Mouse (Mus musculus): ENCODE results near the gene Asic2. TPM values are rescaled to one million over a fixed set of nuclear protein-coding genes. Genes with fewer than 3 reads are reported as not detected.

The Asic2 gene
- polyA plus RNA-seq, 1 experiment from 2014 or later, result 0.21 TPM

GRCm38 (mm10) chr11:81323146-81323545 lies 645.1 kb downstream of the Asic2 start:
- Histone ChIP-seq H3K27me3 (ENCODE audit: control insufficient read depth, insufficient read depth, low read length) (no peaks in the 10 kb centered on the region), H3K4me2 (no peak overlapping the region), H3K4me1 (ENCODE audit: control insufficient read depth, insufficient read depth, low read length) (no peaks in the 10 kb centered on the region), H3K27ac (ENCODE audit: low read depth, low read length) (no peak overlapping the region), H3K36me3 (ENCODE audit: control insufficient read depth, insufficient read depth, low read length) (no peaks in the 10 kb centered on the region), H3K9ac (ENCODE audit: low read depth, low read length) (no peak overlapping the region), H3K9me3 (replicated peaks; ENCODE audit: control insufficient read depth, low read length) (no peaks in the 10 kb centered on the region), H3K4me3 (ENCODE audit: low read depth, low read length) (no peak overlapping the region)
- WGBS (ENCODE audit: insufficient replicate concordance), result 79% methylated on average over 4 of the region's 4 CpGs
- ATAC-seq (replicated peaks; ENCODE audit: insufficient number of reproducible peaks, low FRiP score, low TSS enrichment), result no peak

GRCm38 (mm10) chr11:81322466-81322865 lies 645.8 kb downstream of the Asic2 start:
- Histone ChIP-seq H3K27ac (ENCODE audit: low read depth, low read length) (no peak overlapping the region), H3K27me3 (ENCODE audit: control insufficient read depth, insufficient read depth, low read length) (no peaks in the 10 kb centered on the region), H3K4me2 (no peak overlapping the region), H3K36me3 (ENCODE audit: control insufficient read depth, insufficient read depth, low read length) (no peaks in the 10 kb centered on the region), H3K4me1 (ENCODE audit: control insufficient read depth, insufficient read depth, low read length) (no peaks in the 10 kb centered on the region), H3K9ac (ENCODE audit: low read depth, low read length) (no peak overlapping the region), H3K4me3 (ENCODE audit: low read depth, low read length) (no peak overlapping the region), H3K9me3 (replicated peaks; ENCODE audit: control insufficient read depth, low read length) (no peaks in the 10 kb centered on the region)
- 81% methylated on average over 8 of the region's 8 CpGs for WGBS (ENCODE audit: insufficient replicate concordance)
- ATAC-seq (replicated peaks; ENCODE audit: insufficient number of reproducible peaks, low FRiP score, low TSS enrichment), result no peak

- Histone ChIP-seq H3K4me2 (no peak overlapping the region), H3K27me3 (ENCODE audit: control insufficient read depth, insufficient read depth, low read length) (no peaks in the 10 kb centered on the region), H3K4me3 (ENCODE audit: low read depth, low read length) (no peak overlapping the region), H3K9me3 (replicated peaks; ENCODE audit: control insufficient read depth, low read length) (no peaks in the 10 kb centered on the region), H3K27ac (ENCODE audit: low read depth, low read length) (no peak overlapping the region), H3K4me1 (ENCODE audit: control insufficient read depth, insufficient read depth, low read length) (no peaks in the 10 kb centered on the region), H3K36me3 (ENCODE audit: control insufficient read depth, insufficient read depth, low read length) (no peaks in the 10 kb centered on the region), H3K9ac (ENCODE audit: low read depth, low read length) (no peak overlapping the region)
- no peak for ATAC-seq (replicated peaks; ENCODE audit: insufficient number of reproducible peaks, low FRiP score, low TSS enrichment)
- WGBS (ENCODE audit: insufficient replicate concordance), result 51% methylated on average over 3 of the region's 3 CpGs
Observed at GRCm38 (mm10) chr11:81290041-81290440, 678.2 kb downstream of the Asic2 start.

DNA sequence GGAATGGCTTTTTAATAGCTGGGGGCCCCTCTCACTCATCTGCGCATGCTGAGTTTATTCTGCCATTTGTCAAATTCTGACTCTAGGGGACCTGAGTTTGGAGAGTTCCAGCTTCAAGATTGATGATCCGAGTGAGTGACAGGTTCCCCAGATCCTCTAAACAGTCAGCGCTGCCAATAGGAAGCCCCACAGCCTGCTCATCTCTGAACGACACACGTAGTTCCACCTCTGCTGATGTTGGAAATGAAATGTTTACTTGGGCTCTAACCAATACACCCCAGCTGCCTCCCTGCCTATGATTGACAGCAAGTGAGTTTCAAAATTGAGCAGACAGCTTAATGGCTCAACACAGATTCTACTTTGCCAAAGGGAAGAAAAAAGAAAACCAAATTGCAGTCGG lies 685.1 kb downstream of the Asic2 start:
- H3K27ac ChIP-seq (ENCODE audit: low read depth, low read length), result no peak overlapping the region
- no peaks in the 10 kb centered on the region for H3K4me1 ChIP-seq (ENCODE audit: control insufficient read depth, insufficient read depth, low read length)
- H3K4me3 ChIP-seq (ENCODE audit: low read depth, low read length), result no peak overlapping the region
- no peaks in the 10 kb centered on the region for H3K9me3 ChIP-seq (replicated peaks; ENCODE audit: control insufficient read depth, low read length)
- WGBS (ENCODE audit: insufficient replicate concordance), result 37% methylated on average over 6 of the region's 6 CpGs
- H3K36me3 ChIP-seq (ENCODE audit: control insufficient read depth, insufficient read depth, low read length), result no peaks in the 10 kb centered on the region
- peaks cover 6% of the 10 kb centered on the region; the same call in 1 of the 2 replicates for H3K27me3 ChIP-seq (ENCODE audit: control insufficient read depth, insufficient read depth, low read length)
- no peak overlapping the region for H3K9ac ChIP-seq (ENCODE audit: low read depth, low read length)
- no peak overlapping the region for H3K4me2 ChIP-seq
- ATAC-seq (replicated peaks; ENCODE audit: insufficient number of reproducible peaks, low FRiP score, low TSS enrichment), result no peak

DNA sequence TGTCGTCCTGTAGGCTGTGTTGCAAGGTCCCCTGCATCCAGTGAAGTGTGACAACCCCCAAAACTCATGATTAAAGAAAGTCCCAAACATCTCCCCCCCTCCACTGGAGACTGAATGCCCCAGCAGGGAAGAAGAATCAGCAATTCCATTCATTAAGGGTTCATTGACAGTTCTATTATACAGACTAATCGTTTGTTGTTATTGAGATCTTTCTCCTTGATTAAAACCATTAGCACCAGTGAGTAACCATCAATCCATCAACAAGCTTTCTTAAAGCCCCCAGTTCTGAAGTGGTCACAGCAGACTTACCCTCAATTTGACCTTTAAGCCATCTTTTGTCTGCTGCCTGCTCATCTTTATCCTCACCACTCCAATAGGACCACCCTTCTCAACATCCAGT lies 688.2 kb downstream of the Asic2 start:
- ATAC-seq (replicated peaks; ENCODE audit: insufficient number of reproducible peaks, low FRiP score, low TSS enrichment), result no peak
- 23% methylated on average over 2 of the region's 2 CpGs for WGBS (ENCODE audit: insufficient replicate concordance)
- Histone ChIP-seq H3K9ac (ENCODE audit: low read depth, low read length) (no peak overlapping the region), H3K4me1 (ENCODE audit: control insufficient read depth, insufficient read depth, low read length) (no peaks in the 10 kb centered on the region), H3K27me3 (ENCODE audit: control insufficient read depth, insufficient read depth, low read length) (peaks cover 6% of the 10 kb centered on the region; the same call in 1 of the 2 replicates), H3K9me3 (replicated peaks; ENCODE audit: control insufficient read depth, low read length) (no peaks in the 10 kb centered on the region), H3K4me3 (ENCODE audit: low read depth, low read length) (no peak overlapping the region), H3K27ac (ENCODE audit: low read depth, low read length) (no peak overlapping the region), H3K36me3 (ENCODE audit: control insufficient read depth, insufficient read depth, low read length) (no peaks in the 10 kb centered on the region), H3K4me2 (no peak overlapping the region)

GRCm38 (mm10) chr11:81277406-81277805 lies 690.9 kb downstream of the Asic2 start:
- WGBS (ENCODE audit: insufficient replicate concordance), result 55% methylated on average over 5 of the region's 5 CpGs
- Histone ChIP-seq H3K9me3 (replicated peaks; ENCODE audit: control insufficient read depth, low read length) (no peaks in the 10 kb centered on the region), H3K27ac (ENCODE audit: low read depth, low read length) (no peak overlapping the region), H3K27me3 (ENCODE audit: control insufficient read depth, insufficient read depth, low read length) (peaks cover 6% of the 10 kb centered on the region; the same call in 1 of the 2 replicates), H3K36me3 (ENCODE audit: control insufficient read depth, insufficient read depth, low read length) (no peaks in the 10 kb centered on the region), H3K4me1 (ENCODE audit: control insufficient read depth, insufficient read depth, low read length) (no peaks in the 10 kb centered on the region), H3K9ac (ENCODE audit: low read depth, low read length) (no peak overlapping the region), H3K4me2 (no peak overlapping the region), H3K4me3 (ENCODE audit: low read depth, low read length) (no peak overlapping the region)
- no peak for ATAC-seq (replicated peaks; ENCODE audit: insufficient number of reproducible peaks, low FRiP score, low TSS enrichment)

GRCm38 (mm10) chr11:81272677-81273418 lies 695.4 kb downstream of the Asic2 start:
- WGBS (ENCODE audit: insufficient replicate concordance), result 81% methylated on average over 16 of the region's 16 CpGs

DNA sequence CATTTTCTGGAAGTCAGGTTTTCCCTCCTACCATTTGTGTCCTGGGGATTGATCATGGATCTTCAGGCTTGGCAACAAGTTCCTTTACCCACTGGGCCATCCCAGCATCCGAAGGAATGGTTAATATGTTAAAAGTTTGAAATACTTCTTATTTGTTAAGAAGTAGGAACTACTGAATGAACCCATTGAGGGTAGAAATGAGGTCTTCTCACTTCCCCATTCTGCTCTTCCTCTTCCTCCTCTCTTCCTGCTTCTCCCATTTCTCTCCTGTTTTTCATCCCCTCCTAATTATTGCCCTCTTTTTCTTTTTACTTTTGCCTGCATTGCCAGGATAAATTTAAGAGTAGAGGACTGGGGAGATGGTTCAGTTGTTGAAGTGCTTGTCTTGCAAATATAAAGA lies 696.8 kb downstream of the Asic2 start:
- Histone ChIP-seq H3K36me3 (ENCODE audit: control insufficient read depth, insufficient read depth, low read length) (no peaks in the 10 kb centered on the region), H3K4me1 (ENCODE audit: control insufficient read depth, insufficient read depth, low read length) (no peaks in the 10 kb centered on the region), H3K9ac (ENCODE audit: low read depth, low read length) (no peak overlapping the region), H3K27ac (ENCODE audit: low read depth, low read length) (no peak overlapping the region), H3K27me3 (ENCODE audit: control insufficient read depth, insufficient read depth, low read length) (no peaks in the 10 kb centered on the region), H3K4me2 (no peak overlapping the region), H3K9me3 (replicated peaks; ENCODE audit: control insufficient read depth, low read length) (no peaks in the 10 kb centered on the region), H3K4me3 (ENCODE audit: low read depth, low read length) (no peak overlapping the region)
- no peak for ATAC-seq (replicated peaks; ENCODE audit: insufficient number of reproducible peaks, low FRiP score, low TSS enrichment)
- 79% methylated on average over 1 of the region's 1 CpGs for WGBS (ENCODE audit: insufficient replicate concordance)

More at GRCm38 (mm10) chr11:81272677-81273418, 695.4 kb downstream of the Asic2 start:
- H3K9ac ChIP-seq (ENCODE audit: low read depth, low read length), result no peak overlapping the region
- no peaks in the 10 kb centered on the region for H3K27me3 ChIP-seq (ENCODE audit: control insufficient read depth, insufficient read depth, low read length)
- H3K36me3 ChIP-seq (ENCODE audit: control insufficient read depth, insufficient read depth, low read length), result no peaks in the 10 kb centered on the region
- H3K4me2 ChIP-seq, result no peak overlapping the region
- H3K9me3 ChIP-seq (replicated peaks; ENCODE audit: control insufficient read depth, low read length), result no peaks in the 10 kb centered on the region
- no peaks in the 10 kb centered on the region for H3K4me1 ChIP-seq (ENCODE audit: control insufficient read depth, insufficient read depth, low read length)
- ATAC-seq (replicated peaks; ENCODE audit: insufficient number of reproducible peaks, low FRiP score, low TSS enrichment), result no peak
- H3K27ac ChIP-seq (ENCODE audit: low read depth, low read length), result no peak overlapping the region
- H3K4me3 ChIP-seq (ENCODE audit: low read depth, low read length), result no peak overlapping the region

DNA sequence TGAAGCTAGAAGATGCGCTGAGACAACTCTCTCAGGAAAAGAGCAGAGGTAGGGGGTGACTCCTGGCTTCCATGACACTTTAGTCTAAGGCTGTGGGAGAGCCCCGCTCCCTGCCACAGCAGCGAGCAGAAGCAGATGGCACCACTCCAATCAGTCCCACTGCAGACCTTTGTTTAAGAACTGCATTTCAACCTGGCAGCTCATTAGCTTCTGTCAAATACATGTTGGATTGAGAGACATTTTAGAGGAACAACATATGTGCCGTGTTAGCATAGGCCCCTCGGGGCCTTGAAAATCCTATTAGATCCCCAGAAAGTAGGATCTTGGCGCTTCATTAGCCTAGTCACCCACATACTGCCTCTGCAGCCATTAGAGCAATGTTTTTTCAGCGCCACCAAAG lies 697.7 kb downstream of the Asic2 start:
- no peaks in the 10 kb centered on the region for H3K27me3 ChIP-seq (ENCODE audit: control insufficient read depth, insufficient read depth, low read length)
- no peaks in the 10 kb centered on the region for H3K4me1 ChIP-seq (ENCODE audit: control insufficient read depth, insufficient read depth, low read length)
- no peak for ATAC-seq (replicated peaks; ENCODE audit: insufficient number of reproducible peaks, low FRiP score, low TSS enrichment)
- no peaks in the 10 kb centered on the region for H3K36me3 ChIP-seq (ENCODE audit: control insufficient read depth, insufficient read depth, low read length)
- H3K9ac ChIP-seq (ENCODE audit: low read depth, low read length), result no peak overlapping the region
- no peak overlapping the region for H3K27ac ChIP-seq (ENCODE audit: low read depth, low read length)
- no peaks in the 10 kb centered on the region for H3K9me3 ChIP-seq (replicated peaks; ENCODE audit: control insufficient read depth, low read length)
- no peak overlapping the region for H3K4me3 ChIP-seq (ENCODE audit: low read depth, low read length)
- WGBS (ENCODE audit: insufficient replicate concordance), result 58% methylated on average over 7 of the region's 7 CpGs
- no peak overlapping the region for H3K4me2 ChIP-seq

Data from heart, embryonic 11.5 days (tissue).